Mouse (Mus musculus): Measurements from ENCODE around the gene Dna2. TPM values are rescaled to one million over a fixed set of nuclear protein-coding genes. Genes with fewer than 3 reads are reported as not detected.
A peak's percentile ranks its signal among the peaks of the same experiment; 100 is the strongest.
"Not testable (repeated sequence)": the region's sequence is repeated elsewhere in the genome, so short reads cannot be mapped to it uniquely, and the experiment has no call there.

The Dna2 gene
- total RNA-seq (2014; rRNA removed) (2.7 and 6.1 TPM in 2 replicates), polyA plus RNA-seq (2015; fragmentation: Nextera tagmentation; extraction: Ambion mirVana) (3.7 and 3.8 TPM in 2 replicates)

DNA sequence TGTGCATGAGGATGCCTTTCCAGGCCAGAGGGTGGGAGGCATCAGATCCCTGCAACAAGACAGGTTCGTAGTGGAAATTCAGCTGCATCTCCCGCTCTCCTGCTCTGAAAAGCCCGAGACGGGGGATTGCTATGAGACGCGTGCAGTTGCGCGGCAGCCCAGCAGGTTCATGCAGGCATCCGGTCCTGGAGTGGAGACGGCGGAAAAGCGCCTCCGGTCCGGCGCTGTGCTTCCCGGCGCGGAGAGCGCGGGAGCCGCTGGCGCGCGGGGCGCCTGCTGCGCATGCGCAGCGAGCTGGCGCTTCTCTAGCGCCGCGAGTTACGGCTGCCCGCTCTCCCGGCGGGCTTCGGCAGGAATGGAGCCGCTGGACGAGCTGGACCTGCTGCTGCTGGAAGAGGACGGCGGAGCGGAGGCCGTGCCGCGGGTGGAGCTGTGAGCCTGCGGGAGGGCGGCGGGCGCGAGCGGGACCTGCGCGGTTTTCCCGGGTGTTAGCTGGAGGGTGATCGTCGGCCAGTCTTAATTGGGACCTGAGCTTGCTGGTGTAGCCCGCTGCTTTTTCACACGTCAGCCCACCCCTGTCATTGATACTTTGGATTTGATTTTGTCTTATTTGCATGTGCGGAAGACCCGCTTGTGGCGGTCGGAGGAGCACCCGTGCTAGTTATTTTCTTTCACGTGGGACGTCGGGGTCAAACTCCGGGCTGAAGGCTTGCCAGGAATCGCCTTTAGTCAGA is at the start of gene Dna2:
Gene Dna2, plus strand, starts transcription at position 289 of the 734 bp plus-strand sequence.
- ATAC-seq, result peak; percentile 91
- under 1% methylated on average over 68 of the region's 68 CpGs for WGBS
- no peaks in the 10 kb centered on the region for H3K27me3 ChIP-seq (ENCODE audit: insufficient read depth, low read length)
- H3K4me3 ChIP-seq (ENCODE audit: low read length), result peak within 1 kb of the TSS; percentile 67
- H3K4me2 ChIP-seq (ENCODE audit: low read depth, low read length), result peak within 1 kb of the TSS; percentile 83
- no peaks in the 10 kb centered on the region for H3K4me1 ChIP-seq (ENCODE audit: insufficient read depth, low read length)
- peak within 1 kb of the TSS; percentile 68 for H3K27ac ChIP-seq
- peaks cover 24% of the 10 kb centered on the region for H3K36me3 ChIP-seq (ENCODE audit: insufficient read depth, low read length)
- no peaks in the 10 kb centered on the region for H3K9me3 ChIP-seq (ENCODE audit: low read length)
- DNase-seq (ENCODE audit: low spot score), result peak; percentile 93
- H3K9ac ChIP-seq (replicated peaks; ENCODE audit: low read length), result peak within 1 kb of the TSS; percentile 76
- peak; percentile 44 for TF ChIP-seq CTCF (IDR thresholded peaks at IDR 0.05; ENCODE audit: low read depth)

DNA sequence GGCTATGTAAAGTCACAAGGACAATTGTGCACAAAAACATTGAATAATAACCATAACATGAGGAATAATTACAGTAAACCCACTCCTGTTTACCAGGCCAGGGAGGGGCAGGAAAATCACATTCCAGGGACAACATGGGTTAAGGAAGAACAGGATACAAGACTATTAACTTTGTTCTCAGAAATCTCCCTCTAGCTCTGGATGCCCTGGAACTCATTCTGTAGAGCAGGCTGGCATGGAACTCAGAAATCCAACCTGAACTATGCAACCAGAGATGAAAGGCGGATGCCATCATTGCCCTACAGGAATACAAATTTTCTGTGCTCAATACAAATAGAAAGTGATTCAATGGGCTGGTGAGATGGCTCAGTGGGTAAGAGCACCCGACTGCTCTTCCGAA is 49.4 kb upstream of the Dna2 start:
- no peak overlapping the region for H3K27ac ChIP-seq
- no peaks in the 10 kb centered on the region for H3K27me3 ChIP-seq (ENCODE audit: insufficient read depth, low read length)
- H3K4me3 ChIP-seq (ENCODE audit: low read length), result no peak overlapping the region
- WGBS, result 95% methylated on average over 3 of the region's 3 CpGs
- H3K4me2 ChIP-seq (ENCODE audit: low read depth, low read length), result no peak overlapping the region
- no peak for ATAC-seq
- H3K9ac ChIP-seq (replicated peaks; ENCODE audit: low read length), result no peak overlapping the region
- no peak for DNase-seq (ENCODE audit: low spot score)
- H3K36me3 ChIP-seq (ENCODE audit: insufficient read depth, low read length), result no peaks in the 10 kb centered on the region
- H3K9me3 ChIP-seq (ENCODE audit: low read length), result no peaks in the 10 kb centered on the region
- no peaks in the 10 kb centered on the region for H3K4me1 ChIP-seq (ENCODE audit: insufficient read depth, low read length)
- no peak for TF ChIP-seq CTCF (IDR thresholded peaks at IDR 0.05; ENCODE audit: low read depth)

DNA sequence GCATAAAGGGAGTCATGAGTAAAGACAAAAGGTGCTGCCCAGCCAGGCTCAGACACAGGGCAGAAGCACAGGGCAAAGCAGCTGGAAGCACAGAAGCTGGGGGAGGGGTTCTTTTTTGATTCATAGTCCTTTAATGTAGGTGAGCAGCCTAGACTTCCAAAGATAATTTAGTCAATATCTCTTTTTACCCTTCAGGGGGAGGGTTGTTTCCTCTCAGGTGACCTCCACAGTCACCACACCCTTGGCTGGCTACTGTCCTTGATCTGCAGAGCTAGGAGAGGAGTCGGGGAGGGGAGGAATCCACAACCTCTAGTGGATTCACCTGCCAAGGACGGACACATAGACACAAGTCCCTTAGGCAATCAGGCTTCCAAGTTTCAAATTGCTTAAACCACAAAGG is 48.8 kb upstream of the Dna2 start:
- H3K27me3 ChIP-seq (ENCODE audit: insufficient read depth, low read length), result no peaks in the 10 kb centered on the region
- DNase-seq (ENCODE audit: low spot score) (no peak), ATAC-seq (no peak)
- no peak for TF ChIP-seq CTCF (IDR thresholded peaks at IDR 0.05; ENCODE audit: low read depth)
- H3K9ac ChIP-seq (replicated peaks; ENCODE audit: low read length), result no peak overlapping the region
- no peak overlapping the region for H3K27ac ChIP-seq
- H3K4me1 ChIP-seq (ENCODE audit: insufficient read depth, low read length), result no peaks in the 10 kb centered on the region
- H3K9me3 ChIP-seq (ENCODE audit: low read length), result no peaks in the 10 kb centered on the region
- 89% methylated on average over 2 of the region's 2 CpGs for WGBS
- H3K4me3 ChIP-seq (ENCODE audit: low read length), result no peak overlapping the region
- H3K36me3 ChIP-seq (ENCODE audit: insufficient read depth, low read length), result no peaks in the 10 kb centered on the region
- H3K4me2 ChIP-seq (ENCODE audit: low read depth, low read length), result no peak overlapping the region

DNA sequence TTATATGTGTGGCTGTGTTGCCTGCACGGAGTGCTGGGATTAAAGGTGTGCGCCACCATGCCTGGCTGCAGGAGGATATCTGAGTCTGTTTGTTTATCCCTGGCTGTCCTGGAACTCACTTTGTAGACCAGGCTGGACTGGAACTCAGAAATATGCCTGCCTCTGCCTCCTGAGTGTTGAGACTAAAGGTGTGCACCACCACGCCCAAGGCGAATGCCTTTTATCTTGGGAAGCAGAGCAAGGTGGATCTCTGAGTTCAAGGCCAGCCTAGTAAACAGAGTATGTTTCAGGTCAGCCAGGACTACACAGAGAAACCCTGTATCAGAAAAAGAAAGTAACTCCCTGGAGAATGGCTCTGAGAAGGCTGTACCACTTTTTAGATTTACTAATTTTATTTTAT is 46.7 kb upstream of the Dna2 start:
- no peak for DNase-seq (ENCODE audit: low spot score)
- Histone ChIP-seq H3K9ac (replicated peaks; ENCODE audit: low read length) (no peak overlapping the region), H3K4me2 (ENCODE audit: low read depth, low read length) (no peak overlapping the region), H3K27me3 (ENCODE audit: insufficient read depth, low read length) (no peaks in the 10 kb centered on the region), H3K4me1 (ENCODE audit: insufficient read depth, low read length) (no peaks in the 10 kb centered on the region), H3K9me3 (ENCODE audit: low read length) (no peaks in the 10 kb centered on the region), H3K4me3 (ENCODE audit: low read length) (no peak overlapping the region), H3K27ac (no peak overlapping the region), H3K36me3 (ENCODE audit: insufficient read depth, low read length) (no peaks in the 10 kb centered on the region)
- WGBS, result 97% methylated on average over 4 of the region's 4 CpGs
- no peak for TF ChIP-seq CTCF (IDR thresholded peaks at IDR 0.05; ENCODE audit: low read depth)
- ATAC-seq, result no peak

DNA sequence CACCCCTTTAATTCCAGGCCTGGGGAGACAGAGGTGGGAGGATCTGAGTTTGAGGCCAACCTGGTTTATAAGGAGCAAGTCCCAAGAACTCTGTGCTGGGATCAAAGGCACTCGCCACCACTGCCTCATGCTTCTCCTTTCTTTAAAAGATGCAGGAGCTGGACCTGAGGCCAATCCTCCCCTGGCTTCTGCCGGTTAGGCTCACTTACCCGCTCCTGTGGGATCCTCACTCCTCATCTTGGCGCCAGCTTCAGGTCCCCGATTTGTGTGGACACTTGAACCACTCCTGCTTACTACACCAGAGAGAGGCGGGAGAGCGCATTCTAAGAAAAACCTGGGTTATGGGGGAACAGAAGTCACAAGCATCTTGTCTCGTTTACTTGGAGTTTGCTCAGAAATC is 45.0 kb upstream of the Dna2 start:
- DNase-seq (ENCODE audit: low spot score) (no peak), ATAC-seq (no peak)
- 46% methylated on average over 8 of the region's 8 CpGs for WGBS
- Histone ChIP-seq H3K9me3 (ENCODE audit: low read length) (no peaks in the 10 kb centered on the region), H3K9ac (replicated peaks; ENCODE audit: low read length) (no peak overlapping the region), H3K27me3 (ENCODE audit: insufficient read depth, low read length) (no peaks in the 10 kb centered on the region), H3K36me3 (ENCODE audit: insufficient read depth, low read length) (no peaks in the 10 kb centered on the region), H3K4me1 (ENCODE audit: insufficient read depth, low read length) (no peaks in the 10 kb centered on the region), H3K27ac (no peak overlapping the region), H3K4me2 (ENCODE audit: low read depth, low read length) (no peak overlapping the region), H3K4me3 (ENCODE audit: low read length) (no peak overlapping the region)
- no peak for TF ChIP-seq CTCF (IDR thresholded peaks at IDR 0.05; ENCODE audit: low read depth)

DNA sequence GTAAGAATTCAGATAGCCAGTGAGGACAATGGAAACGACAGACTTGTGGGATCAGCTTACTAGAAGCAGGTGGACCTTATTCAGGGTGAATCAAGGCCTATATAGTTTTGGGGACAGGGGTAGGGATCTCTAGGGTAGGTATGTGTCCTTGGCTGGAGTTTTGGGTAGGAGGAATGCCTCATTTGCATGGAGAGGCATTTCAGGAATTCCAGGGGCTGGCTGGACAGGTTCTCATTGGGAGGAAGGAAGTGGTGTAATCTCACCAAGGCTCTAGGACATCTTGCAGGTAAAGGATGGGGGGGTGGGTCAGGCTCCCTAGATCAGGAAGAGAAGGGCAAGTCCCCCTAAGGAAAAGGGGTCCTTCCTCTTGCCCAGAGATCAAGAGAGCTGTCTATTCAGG is 44.0 kb upstream of the Dna2 start:
- no peak for DNase-seq (ENCODE audit: low spot score)

DNA sequence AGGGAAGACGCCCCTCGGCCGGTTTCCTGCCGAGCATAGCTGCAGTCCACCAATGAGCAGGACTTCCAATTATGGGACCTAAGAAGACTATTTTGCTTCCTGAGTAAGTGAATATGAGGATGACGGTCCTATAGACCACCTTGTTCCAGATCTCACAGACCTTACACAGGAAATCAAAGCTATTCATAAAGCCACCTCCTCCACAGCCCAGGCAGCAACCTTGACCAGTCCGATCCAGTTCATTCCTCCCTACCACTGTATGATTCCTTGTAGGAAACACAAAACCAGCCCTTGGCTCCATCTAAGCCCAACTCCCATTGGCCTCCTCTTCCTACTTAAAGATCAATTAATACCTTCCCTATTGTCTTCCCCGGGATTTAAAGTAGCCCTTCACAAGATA is 40.5 kb upstream of the Dna2 start:
- no peak overlapping the region for H3K4me2 ChIP-seq (ENCODE audit: low read depth, low read length)
- no peak overlapping the region for H3K27ac ChIP-seq
- H3K36me3 ChIP-seq (ENCODE audit: insufficient read depth, low read length), result no peaks in the 10 kb centered on the region
- ATAC-seq, result no peak
- no peak overlapping the region for H3K4me3 ChIP-seq (ENCODE audit: low read length)
- 96% methylated on average over 7 of the region's 7 CpGs for WGBS
- H3K27me3 ChIP-seq (ENCODE audit: insufficient read depth, low read length), result no peaks in the 10 kb centered on the region
- no peak overlapping the region for H3K9ac ChIP-seq (replicated peaks; ENCODE audit: low read length)
- TF ChIP-seq CTCF (IDR thresholded peaks at IDR 0.05; ENCODE audit: low read depth), result no peak
- H3K9me3 ChIP-seq (ENCODE audit: low read length), result no peaks in the 10 kb centered on the region
- DNase-seq (ENCODE audit: low spot score), result no peak
- H3K4me1 ChIP-seq (ENCODE audit: insufficient read depth, low read length), result no peaks in the 10 kb centered on the region

More for the DNA sequence above, 44.0 kb upstream of the Dna2 start:
- H3K9ac ChIP-seq (replicated peaks; ENCODE audit: low read length), result no peak overlapping the region
- H3K36me3 ChIP-seq (ENCODE audit: insufficient read depth, low read length), result no peaks in the 10 kb centered on the region
- no peaks in the 10 kb centered on the region for H3K9me3 ChIP-seq (ENCODE audit: low read length)
- no peak overlapping the region for H3K4me3 ChIP-seq (ENCODE audit: low read length)
- H3K4me2 ChIP-seq (ENCODE audit: low read depth, low read length), result no peak overlapping the region
- no peak for ATAC-seq
- 54% methylated on average over 1 of the region's 1 CpGs for WGBS
- no peaks in the 10 kb centered on the region for H3K4me1 ChIP-seq (ENCODE audit: insufficient read depth, low read length)
- no peaks in the 10 kb centered on the region for H3K27me3 ChIP-seq (ENCODE audit: insufficient read depth, low read length)
- no peak for TF ChIP-seq CTCF (IDR thresholded peaks at IDR 0.05; ENCODE audit: low read depth)
- no peak overlapping the region for H3K27ac ChIP-seq

DNA sequence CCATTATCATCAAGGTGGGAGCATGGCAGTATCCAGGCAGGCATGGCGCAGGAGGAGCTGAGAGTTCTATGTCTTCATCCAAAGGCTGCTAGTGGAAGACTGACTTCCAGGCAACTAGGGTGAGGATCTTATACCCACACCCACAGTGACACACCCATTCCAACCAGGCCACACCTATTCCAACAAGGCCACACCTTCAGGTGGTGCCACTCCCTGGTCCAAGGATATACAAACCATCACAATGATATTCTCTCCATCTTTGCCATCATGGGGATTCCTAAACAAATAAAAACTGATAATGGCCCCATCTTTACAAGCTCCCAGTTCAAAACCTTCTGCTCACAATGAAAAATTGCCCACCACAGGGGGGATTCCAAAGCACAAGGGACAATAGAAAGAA is 37.9 kb upstream of the Dna2 start, which contains the start of gene Tet1:
Gene Tet1, minus strand, starts transcription at position 101 of the 400 bp plus-strand sequence.
- H3K9ac ChIP-seq (replicated peaks; ENCODE audit: low read length); DNase-seq (ENCODE audit: low spot score); H3K27ac ChIP-seq; H3K4me2 ChIP-seq (ENCODE audit: low read depth, low read length); H3K9me3 ChIP-seq (ENCODE audit: low read length); H3K4me3 ChIP-seq (ENCODE audit: low read length); ATAC-seq; H3K27me3 ChIP-seq (ENCODE audit: insufficient read depth, low read length); H3K4me1 ChIP-seq (ENCODE audit: insufficient read depth, low read length); H3K36me3 ChIP-seq (ENCODE audit: insufficient read depth, low read length): not testable (repeated sequence)
- no CpG with 5 or more reads among the region's 1 CpGs for WGBS

Measured in hindbrain, postnatal 0 days (tissue).